Mouse (Mus musculus): ENCODE measurements around the gene Rnf123. TPM values are rescaled to one million over a fixed set of nuclear protein-coding genes. Genes with fewer than 3 reads are reported as not detected.

Gene Rnf123
- polyA plus RNA-seq (2015; fragmentation: Nextera tagmentation; extraction: Ambion mirVana): 24.1 and 31.9 TPM in 2 replicates

DNA sequence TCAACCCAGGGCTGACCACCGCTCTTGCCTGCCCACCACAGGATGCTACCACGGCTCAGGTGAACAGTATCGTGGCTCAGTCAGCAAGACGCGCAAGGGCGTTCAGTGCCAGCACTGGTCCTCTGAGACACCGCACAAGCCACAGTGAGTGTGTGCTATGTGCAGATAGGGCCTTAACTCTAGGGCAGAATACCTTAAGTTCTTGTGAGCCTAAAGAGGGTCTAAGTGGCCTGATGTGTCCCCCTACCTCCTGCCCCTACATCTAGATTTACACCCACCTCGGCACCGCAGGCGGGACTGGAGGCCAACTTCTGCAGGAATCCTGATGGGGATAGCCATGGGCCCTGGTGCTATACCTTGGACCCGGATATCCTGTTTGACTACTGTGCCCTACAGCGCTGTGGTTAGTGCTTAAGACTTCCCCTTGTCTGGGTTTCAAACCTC lies at the start of gene Rnf123:
Gene Rnf123, minus strand, starts transcription at position 359 of the 444 bp plus-strand sequence.

DNA sequence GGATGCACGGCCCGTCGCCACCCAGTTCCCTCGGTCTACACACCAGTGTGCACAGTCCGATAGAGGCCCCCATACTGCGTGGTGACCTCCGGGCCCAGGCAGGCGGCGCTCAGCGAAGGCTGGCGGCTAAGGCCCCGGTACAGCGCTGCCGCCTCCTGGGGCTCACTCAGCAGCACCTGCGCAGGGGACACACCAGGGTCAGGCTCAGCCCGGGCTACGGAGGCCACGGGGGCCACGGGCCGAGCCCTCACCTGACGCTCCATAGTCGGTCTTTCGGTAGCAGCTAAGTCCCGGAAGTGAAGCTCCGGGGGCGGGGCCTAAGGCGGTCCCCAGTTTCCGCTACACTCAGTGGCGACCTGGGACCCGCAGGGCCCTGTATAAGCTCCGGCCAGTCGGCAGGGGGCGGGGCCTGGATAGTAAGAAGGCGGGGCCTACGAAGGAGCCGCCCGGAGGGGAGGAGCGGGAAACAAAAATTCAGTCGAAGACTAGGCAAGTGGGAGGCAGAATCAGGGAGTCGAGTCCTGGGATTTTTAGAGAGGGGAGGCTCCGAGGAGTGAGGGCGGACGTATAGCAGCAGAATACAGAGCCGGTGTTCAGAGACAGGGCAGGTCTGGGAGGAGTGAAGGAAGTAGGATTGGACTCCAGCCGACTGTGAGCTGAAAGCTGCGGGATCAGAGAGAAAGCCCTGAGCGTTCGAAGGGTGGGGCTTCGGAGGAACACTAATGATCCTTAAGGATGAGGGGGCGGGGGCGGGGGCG lies 11.2 kb upstream of the Rnf123 start, which contains the start of gene Apeh:
Gene Apeh, minus strand, starts transcription at position 423 of the 758 bp plus-strand sequence.

DNA sequence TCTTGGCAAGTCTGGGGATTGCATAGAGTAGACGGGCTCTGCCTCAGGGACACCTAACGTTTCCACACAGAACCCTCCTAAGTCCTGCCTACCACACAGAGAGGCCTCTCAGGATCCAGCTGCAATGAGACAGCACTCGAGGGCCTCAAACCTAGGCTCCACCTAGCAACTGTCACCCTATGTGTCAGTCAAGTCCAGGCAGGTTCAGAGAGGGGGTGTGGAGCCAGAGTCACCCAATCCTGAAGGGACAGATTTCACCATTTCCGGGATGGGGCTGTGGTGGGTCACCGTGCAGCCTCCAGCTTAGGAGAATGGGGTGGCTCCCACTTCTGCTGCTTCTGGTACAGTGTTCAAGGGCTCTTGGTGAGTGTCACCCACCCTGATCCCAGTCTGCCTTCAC lies 3.0 kb downstream of the Rnf123 start, which contains the start of gene Mst1:
Gene Mst1, plus strand, starts transcription at position 269 of the 400 bp plus-strand sequence.

DNA sequence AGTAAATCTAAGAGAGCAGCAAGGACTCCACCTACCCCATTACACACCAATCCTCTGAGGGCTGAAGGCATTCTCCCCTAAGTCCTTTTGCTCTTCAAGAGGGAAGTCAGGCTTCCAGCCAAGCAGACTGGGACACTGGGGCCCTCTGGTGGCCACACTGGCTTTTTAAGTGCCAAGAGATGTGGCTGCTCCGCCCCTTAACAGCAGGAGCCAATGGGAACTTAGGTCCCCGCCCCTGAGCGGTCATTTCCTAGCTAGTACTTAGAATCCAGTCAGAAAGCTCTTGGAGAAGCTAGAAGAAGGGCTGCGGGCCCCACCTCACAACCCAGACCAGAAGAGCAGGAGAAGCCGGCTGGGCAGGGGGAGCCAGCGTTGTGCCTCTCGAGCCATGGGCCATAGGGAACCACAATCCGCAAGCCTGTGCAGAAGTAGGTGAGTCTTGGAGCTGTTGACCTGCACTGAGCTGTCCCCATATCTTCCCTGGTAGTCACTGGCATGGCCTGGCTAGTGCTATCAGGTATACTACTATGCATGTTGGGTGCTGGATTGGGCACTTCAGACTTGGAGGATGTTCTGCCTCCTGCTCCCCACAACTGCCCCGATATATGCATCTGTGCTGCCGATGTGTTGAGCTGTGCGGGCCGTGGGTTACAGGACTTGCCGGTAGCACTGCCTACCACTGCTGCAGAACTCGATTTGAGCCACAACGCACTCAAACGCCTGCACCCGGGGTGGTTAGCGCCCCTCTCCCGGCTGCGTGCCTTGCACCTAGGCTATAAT lies 30.1 kb downstream of the Rnf123 start, which contains the start of gene Amigo3:
Gene Amigo3, plus strand, starts transcription at position 275 of the 780 bp plus-strand sequence.

DNA sequence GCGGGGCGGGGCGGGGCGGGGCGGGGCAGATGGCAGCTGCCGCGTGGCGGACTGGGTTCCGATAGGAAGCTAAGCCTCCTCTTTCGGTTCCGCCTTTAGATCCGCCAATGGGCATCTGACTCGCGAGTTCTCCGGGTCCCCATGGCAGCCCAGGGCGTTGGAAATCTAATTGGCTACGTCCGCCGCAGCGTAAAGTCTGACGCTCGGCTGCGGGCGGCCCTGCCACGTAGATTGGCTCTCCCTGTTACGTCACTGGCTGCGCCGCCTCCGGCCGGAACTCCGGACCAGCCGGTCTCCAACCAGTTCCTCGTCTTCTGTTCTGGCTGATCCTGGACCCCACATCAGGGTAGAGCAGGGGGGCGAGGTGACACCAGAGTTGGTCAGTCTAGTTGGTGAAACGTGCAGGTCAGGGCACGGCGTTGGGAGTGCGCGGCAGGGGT lies 34.1 kb downstream of the Rnf123 start, which contains the start of gene Gmppb:
Gene Gmppb, plus strand, starts transcription at position 227 of the 440 bp plus-strand sequence.

DNA sequence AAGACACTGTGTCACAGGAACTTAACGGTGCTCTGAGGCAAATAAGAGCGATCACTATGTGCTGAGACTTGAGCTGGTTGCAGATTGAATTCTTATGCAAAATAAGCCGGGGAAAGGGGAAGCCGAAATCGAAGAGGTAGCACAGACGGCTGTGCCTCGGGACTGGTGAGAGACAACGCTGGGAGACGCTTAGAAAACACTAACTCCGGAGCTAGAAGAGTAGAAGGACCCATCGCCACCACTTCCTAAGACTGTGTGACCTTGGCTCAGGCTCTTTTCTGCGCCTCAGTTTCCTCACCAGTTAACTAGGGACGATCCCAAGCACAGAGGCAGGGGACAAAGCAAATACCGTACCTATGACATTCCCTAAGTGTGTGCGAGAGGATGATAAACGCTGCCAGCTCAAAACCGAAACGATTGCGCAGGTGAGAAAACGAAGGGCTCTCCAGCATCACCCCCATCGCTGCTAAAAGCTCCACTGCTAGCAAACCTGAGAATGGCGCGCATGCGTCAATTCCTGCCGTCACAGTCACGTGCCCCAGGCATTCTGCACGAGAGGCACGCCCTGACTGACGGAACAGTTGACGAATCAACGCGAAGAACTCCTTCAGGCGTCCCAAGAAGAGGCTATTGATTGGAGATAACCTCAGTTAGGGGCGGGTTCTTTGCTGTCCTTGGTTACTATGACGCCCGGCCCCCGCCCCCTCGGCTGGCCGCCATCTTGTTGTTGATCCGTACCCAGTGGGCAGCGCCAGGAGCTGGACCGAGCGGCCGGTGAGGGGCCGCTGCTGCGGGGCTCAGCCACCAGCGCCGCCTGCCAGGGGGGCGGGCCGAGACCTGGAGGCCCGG lies 81.0 kb downstream of the Rnf123 start, which contains the start of gene Ip6k1:
Gene Ip6k1, plus strand, starts transcription at position 580 of the 849 bp plus-strand sequence.

Small RNAs within 50 kb of the gene (microRNA-seq; reads per million reads assigned to microRNA genes)
- gene Gm47303 (0 reads per million in 2 experiments), gene Mir7088 (0 reads per million in 2 experiments)

Other genes starting within 250 kb of the Rnf123 start
- gene Rbm6, start 210.1 kb downstream of the Rnf123 start, polyA plus RNA-seq (2015; fragmentation: Nextera tagmentation; extraction: Ambion mirVana): 24.1 and 26.4 TPM in 2 replicates
- gene Mon1a, start 195.2 kb downstream of the Rnf123 start, polyA plus RNA-seq (2015; fragmentation: Nextera tagmentation; extraction: Ambion mirVana): 5.9 and 6.6 TPM in 2 replicates
- gene Mst1r, start 176.5 kb downstream of the Rnf123 start, polyA plus RNA-seq (2015; fragmentation: Nextera tagmentation; extraction: Ambion mirVana): 2.4 and 3.3 TPM in 2 replicates
- gene Actl11, start 154.9 kb downstream of the Rnf123 start, polyA plus RNA-seq (2015; fragmentation: Nextera tagmentation; extraction: Ambion mirVana): not detected in 2 replicates
- 0.43 and 0.68 TPM in 2 replicates for gene Camkv, start 147.7 kb downstream of the Rnf123 start, polyA plus RNA-seq (2015; fragmentation: Nextera tagmentation; extraction: Ambion mirVana)
- 3.4 and 4.0 TPM in 2 replicates for gene Traip, start 133.2 kb downstream of the Rnf123 start, polyA plus RNA-seq (2015; fragmentation: Nextera tagmentation; extraction: Ambion mirVana)
- gene Uba7, start 107.8 kb downstream of the Rnf123 start, polyA plus RNA-seq (2015; fragmentation: Nextera tagmentation; extraction: Ambion mirVana): 16.0 and 16.9 TPM in 2 replicates
- gene Gm20661, start 100.3 kb downstream of the Rnf123 start, polyA plus RNA-seq (2015; fragmentation: Nextera tagmentation; extraction: Ambion mirVana): 0.50 and 0.72 TPM in 2 replicates
- gene Inka1, start 97.5 kb downstream of the Rnf123 start, polyA plus RNA-seq (2015; fragmentation: Nextera tagmentation; extraction: Ambion mirVana): 31.7 and 41.4 TPM in 2 replicates
- gene Cdhr4, start 90.8 kb downstream of the Rnf123 start, polyA plus RNA-seq (2015; fragmentation: Nextera tagmentation; extraction: Ambion mirVana): 1.4 and 1.7 TPM in 2 replicates
- not detected in 2 replicates for gene Gm20662, start 87.0 kb downstream of the Rnf123 start, polyA plus RNA-seq (2015; fragmentation: Nextera tagmentation; extraction: Ambion mirVana)
- gene Ip6k1, start 80.8 kb downstream of the Rnf123 start, polyA plus RNA-seq (2015; fragmentation: Nextera tagmentation; extraction: Ambion mirVana): 23.7 and 26.7 TPM in 2 replicates
- 14.2 and 16.8 TPM in 2 replicates for gene Gmppb, start 34.1 kb downstream of the Rnf123 start, polyA plus RNA-seq (2015; fragmentation: Nextera tagmentation; extraction: Ambion mirVana)
- 0.86 and 1.2 TPM in 2 replicates for gene Amigo3, start 30.2 kb downstream of the Rnf123 start, polyA plus RNA-seq (2015; fragmentation: Nextera tagmentation; extraction: Ambion mirVana)
- gene Mst1, start 2.9 kb downstream of the Rnf123 start, polyA plus RNA-seq (2015; fragmentation: Nextera tagmentation; extraction: Ambion mirVana): 0.19 and 0.44 TPM in 2 replicates
- gene Apeh, start 11.3 kb upstream of the Rnf123 start, polyA plus RNA-seq (2015; fragmentation: Nextera tagmentation; extraction: Ambion mirVana): 25.7 and 28.6 TPM in 2 replicates
- 0.12 and 0.13 TPM in 2 replicates for gene Bsn, start 107.0 kb upstream of the Rnf123 start, polyA plus RNA-seq (2015; fragmentation: Nextera tagmentation; extraction: Ambion mirVana)
- gene Dag1, start 180.6 kb upstream of the Rnf123 start, polyA plus RNA-seq (2015; fragmentation: Nextera tagmentation; extraction: Ambion mirVana): 160 and 165 TPM in 2 replicates
- 13.9 and 14.8 TPM in 2 replicates for gene Nicn1, start 207.1 kb upstream of the Rnf123 start, polyA plus RNA-seq (2015; fragmentation: Nextera tagmentation; extraction: Ambion mirVana)
- 2.1 and 2.4 TPM in 2 replicates for gene Amt, start 213.5 kb upstream of the Rnf123 start, polyA plus RNA-seq (2015; fragmentation: Nextera tagmentation; extraction: Ambion mirVana)
- 251 and 309 TPM in 2 replicates for gene Rhoa, start 222.8 kb upstream of the Rnf123 start, polyA plus RNA-seq (2015; fragmentation: Nextera tagmentation; extraction: Ambion mirVana)
- gene Tcta, start 222.8 kb upstream of the Rnf123 start, polyA plus RNA-seq (2015; fragmentation: Nextera tagmentation; extraction: Ambion mirVana): 43.3 and 45.6 TPM in 2 replicates